Mouse (Mus musculus) bone marrow, adult 2 months (tissue): ENCODE data around the gene Med17. TPM values are rescaled to one million over a fixed set of nuclear protein-coding genes. Genes with fewer than 3 reads are reported as not detected.

Experiments used
- H3K27ac ChIP-seq: fragments of 200-500 bp; 2 replicates; pipeline ENCODE4 v1.5.1; 2012; ENCODE audit warnings: low read depth, mild to moderate bottlenecking, control low read depth, inconsistent platforms, low read length; ENCODE audit not compliant: control insufficient read depth, poor library complexity, insufficient read depth
- H3K4me1 ChIP-seq: fragments of 200-500 bp; 2 replicates; pipeline ENCODE4 v1.6.1; 2011; ENCODE audit warnings: low read length; ENCODE audit not compliant: control insufficient read depth, insufficient read depth
- H3K4me3 ChIP-seq: fragments of 200-500 bp; replicated peaks from 2 replicates; pipeline ENCODE3; 2011; ENCODE audit warnings: mild to moderate bottlenecking, low read depth, low read length, control low read depth; ENCODE audit not compliant: control insufficient read depth
- CTCF ChIP-seq: fragments of 200-500 bp; IDR thresholded peaks from 2 replicates; pipeline ENCODE4 v1.5.1; 2011; ENCODE audit warnings: low read length, control low read depth; ENCODE audit not compliant: control insufficient read depth, insufficient read depth
- POLR2A ChIP-seq: fragments of 200-500 bp; IDR thresholded peaks from 2 replicates; pipeline ENCODE4 v1.6.1; 2011; ENCODE audit warnings: low read depth, mild to moderate bottlenecking, control low read depth, low read length, borderline replicate concordance; ENCODE audit not compliant: control insufficient read depth
- WGBS: fragments of 180-500 bp; shearing (Covaris S2); methylation state at CpG from one replicate; pipeline ENCODE4 v1.1.7; 2018; 5-methylcytosine and 5-hydroxymethylcytosine counted together
- polyA plus RNA-seq: library from polyadenylated mRNA; stranded (reverse); fragments of >200 nt; gene quantifications from 2 replicates; pipeline ENCODE4 v1.2.4, GENCODE M21; 2011; ENCODE audit warnings: low replicate concordance; ENCODE audit not compliant: missing spikeins, insufficient read depth, insufficient read length

The Med17 gene
- polyA plus RNA-seq, 1 experiment = 34.0 TPM

DNA sequence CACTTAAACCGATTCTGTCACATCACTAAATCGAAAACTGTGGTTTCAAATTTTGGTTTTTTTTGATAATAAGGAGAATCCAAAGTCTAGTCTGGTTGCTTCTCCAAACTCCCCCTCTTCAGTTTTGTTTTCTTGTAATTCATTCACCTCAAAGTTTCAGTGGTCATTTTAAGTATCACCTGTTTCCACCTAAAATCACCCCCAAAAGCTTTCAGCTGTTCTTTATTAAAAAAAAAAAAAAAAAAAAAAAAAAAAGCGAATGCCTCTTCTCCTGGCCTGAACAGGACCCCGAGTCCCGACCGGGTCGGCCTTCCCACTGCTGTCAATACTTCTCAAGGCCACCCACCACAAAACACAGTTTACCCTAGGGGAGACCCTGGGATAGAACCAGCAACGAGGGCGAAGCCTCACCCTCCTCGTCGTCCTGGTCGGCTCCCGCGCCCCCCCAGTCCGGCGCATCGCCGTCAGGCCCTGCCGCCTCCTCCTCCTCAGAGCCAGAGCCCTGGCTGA, 537 bp downstream of the Med17 start:
- H3K27ac ChIP-seq = peak overlapping the region; percentile 95
- H3K4me3 ChIP-seq = peak overlapping the region; percentile 100
- TF ChIP-seq POLR2A (no peak), CTCF (no peak)
- WGBS = 5% methylated on average over 19 of the region's 19 CpGs
- H3K4me1 ChIP-seq = peaks cover 1% of the 10 kb centered on the region; the same call in 1 of the 2 replicates

DNA sequence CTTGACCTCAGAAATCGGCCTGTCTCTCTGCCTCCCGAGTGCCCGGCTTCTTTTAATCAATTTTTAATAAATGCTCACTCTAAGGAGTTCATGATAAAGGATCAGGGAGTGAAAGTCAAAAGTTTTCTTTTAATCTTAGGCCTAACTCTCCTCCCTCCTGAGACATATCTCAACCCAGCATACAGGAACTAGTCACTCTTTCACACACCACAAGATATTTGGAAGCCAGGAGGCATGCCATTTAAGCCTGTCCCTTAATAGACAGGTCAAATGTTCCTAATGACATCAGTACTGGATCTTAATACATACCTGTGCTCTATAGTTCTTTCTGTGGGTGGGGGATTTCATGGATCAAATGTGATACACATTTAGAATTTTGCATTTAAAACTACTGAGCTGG, 1.4 kb downstream of the Med17 start:
- Histone ChIP-seq H3K4me3 (no peak overlapping the region), H3K27ac (no peak overlapping the region), H3K4me1 (peaks cover 4% of the 10 kb centered on the region)
- 78% methylated on average over 3 of the region's 3 CpGs for WGBS
- TF ChIP-seq POLR2A = no peak
- TF ChIP-seq CTCF = no peak

DNA sequence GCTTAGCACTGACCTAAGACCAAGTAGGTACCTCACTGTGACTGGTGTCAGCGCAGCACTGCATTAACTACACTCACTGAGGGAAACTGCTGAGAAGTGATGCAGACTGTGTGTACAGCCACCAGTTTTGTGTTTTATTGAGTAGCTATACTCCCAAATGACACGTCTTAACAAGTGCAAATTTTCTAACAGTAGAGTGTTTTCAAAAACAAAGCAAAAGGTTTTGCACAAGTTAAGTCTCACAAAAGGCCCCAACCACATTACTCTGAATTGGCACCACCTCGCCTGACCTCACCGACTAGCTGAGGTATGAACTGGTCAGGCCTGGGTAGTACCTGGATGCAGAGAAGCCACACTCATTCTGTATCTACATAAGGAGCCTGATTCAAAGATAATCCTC, 2.9 kb downstream of the Med17 start:
- peaks cover 4% of the 10 kb centered on the region for H3K4me1 ChIP-seq
- 90% methylated on average over 4 of the region's 4 CpGs for WGBS
- H3K27ac ChIP-seq = no peak overlapping the region
- no peak for TF ChIP-seq CTCF
- no peak for TF ChIP-seq POLR2A
- no peak overlapping the region for H3K4me3 ChIP-seq

DNA sequence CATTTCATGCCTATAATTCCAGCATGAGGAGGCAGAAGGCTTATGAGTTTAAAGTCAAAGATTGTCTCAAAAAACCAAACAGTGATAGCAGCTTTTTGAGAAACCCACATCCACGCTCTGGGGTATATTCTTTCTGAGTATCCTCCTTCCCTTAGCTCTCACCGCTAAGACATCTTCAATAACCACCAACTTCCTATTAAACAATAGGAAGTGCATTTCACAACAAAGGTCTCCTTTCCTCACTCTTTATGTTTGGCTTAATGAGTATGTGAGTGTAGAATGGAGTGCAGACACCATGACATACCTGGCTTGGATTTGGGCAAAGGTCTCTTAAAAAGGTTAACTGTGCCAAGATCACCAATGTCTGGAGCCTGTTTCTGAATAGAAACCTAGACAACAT, 5.8 kb downstream of the Med17 start:
- H3K27ac ChIP-seq = no peak overlapping the region
- 43% methylated on average over 2 of the region's 2 CpGs for WGBS
- TF ChIP-seq CTCF = no peak
- TF ChIP-seq POLR2A = no peak
- H3K4me1 ChIP-seq = peaks cover 2% of the 10 kb centered on the region; the same call in 1 of the 2 replicates
- no peak overlapping the region for H3K4me3 ChIP-seq

DNA sequence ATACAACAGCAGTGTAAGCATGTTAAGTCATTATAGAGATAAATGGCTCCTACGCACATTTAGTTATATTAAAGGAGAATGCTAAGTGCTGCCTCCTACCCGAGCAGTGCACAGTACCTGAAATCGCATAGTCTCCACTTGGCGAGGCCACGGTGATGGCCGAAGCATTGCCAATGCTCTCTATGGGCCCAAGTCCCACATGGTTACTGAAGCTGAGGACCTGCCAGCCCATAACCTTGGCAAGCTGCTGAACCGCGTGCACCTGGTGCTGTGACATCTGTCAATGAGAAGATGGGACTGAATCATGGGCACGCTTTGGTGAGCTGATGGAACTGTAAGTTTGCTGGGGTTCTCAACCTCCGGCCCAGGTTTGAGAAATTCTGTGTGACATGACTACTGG, 16.2 kb downstream of the Med17 start:
- TF ChIP-seq CTCF = no peak
- TF ChIP-seq POLR2A = no peak
- Histone ChIP-seq H3K27ac (no peak overlapping the region), H3K4me1 (no peaks in the 10 kb centered on the region), H3K4me3 (no peak overlapping the region)
- 95% methylated on average over 10 of the region's 10 CpGs for WGBS

DNA sequence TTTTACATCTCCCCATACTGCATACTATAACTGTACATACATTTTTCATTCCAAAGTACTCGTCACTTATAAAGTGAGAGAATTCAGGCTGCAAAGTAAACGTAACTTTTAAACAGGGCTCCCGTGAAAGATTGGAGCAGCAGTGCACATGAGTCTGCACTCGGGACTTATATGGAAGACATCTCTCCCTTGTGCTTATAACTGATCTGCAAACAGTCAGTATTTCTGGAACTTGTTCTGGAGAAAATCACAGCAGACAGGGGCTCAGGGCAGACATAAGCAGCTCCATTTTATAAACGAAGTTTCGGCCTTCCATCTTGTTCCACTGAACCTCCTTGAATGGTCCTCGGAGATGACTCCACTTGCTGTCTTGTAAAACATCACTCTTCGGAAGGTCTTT, 17.8 kb downstream of the Med17 start:
- 86% methylated on average over 8 of the region's 8 CpGs for WGBS
- Histone ChIP-seq H3K4me1 (no peaks in the 10 kb centered on the region), H3K4me3 (no peak overlapping the region), H3K27ac (no peak overlapping the region)
- TF ChIP-seq CTCF (no peak), POLR2A (no peak)

DNA sequence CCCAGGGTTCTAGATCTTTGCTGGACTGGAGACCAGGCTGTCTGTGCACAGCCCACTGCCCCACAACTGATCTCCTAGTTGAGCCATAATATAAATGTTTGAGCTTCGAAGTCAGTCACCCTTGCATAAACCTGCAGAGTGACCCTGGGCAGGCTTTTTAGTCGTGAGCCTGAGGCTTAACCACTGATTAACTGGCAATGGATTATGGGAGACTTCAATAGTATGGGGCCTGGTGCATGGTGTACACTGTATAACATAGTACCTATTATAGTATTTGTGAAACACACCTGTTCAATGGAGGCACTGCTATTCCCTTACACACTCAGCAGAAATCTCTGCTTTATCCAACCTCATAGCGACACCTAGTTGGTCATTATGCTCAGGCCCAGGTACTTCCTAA, 23.5 kb downstream of the Med17 start:
- 84% methylated on average over 3 of the region's 3 CpGs for WGBS
- no peaks in the 10 kb centered on the region for H3K4me1 ChIP-seq
- TF ChIP-seq POLR2A = no peak
- TF ChIP-seq CTCF = no peak
- no peak overlapping the region for H3K27ac ChIP-seq
- H3K4me3 ChIP-seq = no peak overlapping the region

DNA sequence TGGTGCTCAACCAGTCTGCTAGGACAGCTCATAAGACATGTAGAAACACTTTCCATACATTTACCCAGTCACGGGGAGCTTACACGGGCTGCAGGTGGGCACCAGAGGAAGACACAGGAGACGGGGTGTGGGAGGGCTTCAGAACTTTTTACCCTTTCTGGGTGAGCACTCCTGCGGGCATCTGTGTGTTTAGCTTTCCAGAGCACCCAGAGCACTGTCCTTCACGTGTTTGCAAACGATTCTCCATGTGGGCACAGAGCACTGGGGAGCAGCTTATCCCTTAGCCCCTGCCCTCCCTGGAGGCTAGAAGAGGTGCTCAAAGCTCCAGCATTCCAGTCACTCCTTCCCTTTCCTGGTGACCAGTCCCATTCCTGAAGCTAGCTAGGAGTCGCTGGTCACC, 25.2 kb downstream of the Med17 start:
- no peaks in the 10 kb centered on the region for H3K4me1 ChIP-seq
- WGBS = 76% methylated on average over 7 of the region's 7 CpGs
- TF ChIP-seq CTCF = no peak
- no peak for TF ChIP-seq POLR2A
- H3K4me3 ChIP-seq = no peak overlapping the region
- no peak overlapping the region for H3K27ac ChIP-seq

DNA sequence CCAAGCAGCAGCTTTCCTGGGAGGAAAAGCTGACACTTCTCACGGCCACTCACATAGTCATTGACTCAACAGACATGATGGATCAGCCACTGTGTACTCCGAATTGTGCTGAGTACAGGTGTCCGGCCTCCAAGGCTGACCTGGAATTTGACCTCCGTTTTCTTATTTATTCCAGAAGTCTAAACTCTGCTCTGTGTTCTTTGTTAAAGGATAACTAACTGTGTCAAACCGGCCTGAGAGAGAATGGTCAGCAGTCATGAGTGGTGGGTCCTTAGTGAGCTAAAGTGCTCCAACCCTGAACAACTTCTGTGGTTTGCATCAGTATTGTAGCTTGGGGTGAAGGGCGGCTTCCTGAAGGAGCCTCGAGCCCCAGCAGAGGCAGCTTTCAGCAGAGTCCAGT, 27.5 kb downstream of the Med17 start:
- WGBS = 78% methylated on average over 7 of the region's 7 CpGs
- Histone ChIP-seq H3K4me3 (no peak overlapping the region), H3K27ac (no peak overlapping the region), H3K4me1 (no peaks in the 10 kb centered on the region)
- no peak for TF ChIP-seq CTCF
- TF ChIP-seq POLR2A = no peak
